Mouse (Mus musculus) ES-E14 (cell line): ENCODE measurements around the gene Lmnb2.

ENCODE experiments used
- CHD2 ChIP-seq: IDR thresholded peaks from 2 replicates; pipeline ENCODE4 v1.6.1; 2014; ENCODE audit warnings: mild to moderate bottlenecking, low read depth, low read length, inconsistent platforms
- HCFC1 ChIP-seq: IDR thresholded peaks from 2 replicates; pipeline ENCODE4 v1.6.1; 2012; ENCODE audit warnings: low read length, inconsistent platforms, borderline replicate concordance; ENCODE audit not compliant: insufficient read depth
- MAFK ChIP-seq: IDR thresholded peaks from 2 replicates; pipeline ENCODE4 v1.6.1; 2014; ENCODE audit warnings: mild to moderate bottlenecking, low read depth, low read length, inconsistent platforms; ENCODE audit not compliant: insufficient read depth
- ZC3H11A ChIP-seq: IDR thresholded peaks from 2 replicates; pipeline ENCODE4 v1.6.1; 2012; ENCODE audit warnings: low read depth, mild to moderate bottlenecking, inconsistent platforms, low read length, borderline replicate concordance
- ZNF384 ChIP-seq: IDR thresholded peaks from 2 replicates; pipeline ENCODE4 v1.6.1; 2012; ENCODE audit warnings: low read depth, low read length, inconsistent platforms

DNA sequence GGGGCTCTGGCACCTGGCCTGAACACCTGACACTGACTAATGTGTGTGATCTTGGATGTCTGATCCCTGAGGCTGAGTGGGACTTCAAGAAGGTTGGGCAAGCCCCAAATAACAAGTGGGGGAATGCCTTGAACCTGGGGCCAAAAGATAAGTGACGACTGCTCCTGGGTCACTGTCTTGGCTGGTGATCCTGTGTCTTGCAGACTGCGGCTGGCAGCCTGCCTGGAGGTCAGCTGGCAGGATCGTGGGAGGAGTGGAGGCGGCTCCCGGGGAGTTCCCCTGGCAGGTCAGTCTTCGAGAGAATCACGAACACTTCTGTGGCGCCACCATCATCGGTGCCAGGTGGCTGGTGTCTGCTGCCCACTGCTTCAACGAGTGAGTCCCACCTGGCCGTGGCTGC lies 30.9 kb downstream of the Lmnb2 start:
- TF ChIP-seq CHD2 (no peak), ZC3H11A (no peak), HCFC1 (no peak), ZNF384 (no peak), MAFK (no peak)
